Mouse (Mus musculus): ENCODE results near the gene Olfr1166. TPM values are rescaled to one million over a fixed set of nuclear protein-coding genes. Genes with fewer than 3 reads are reported as not detected.
"Not testable (repeated sequence)": the region's sequence is repeated elsewhere in the genome, so short reads cannot be mapped to it uniquely, and the experiment has no call there.

Olfr1166 gene
- not detected in 2 replicates for polyA plus RNA-seq (2011; ENCODE audit: insufficient read length, low read depth, missing spikeins)

DNA sequence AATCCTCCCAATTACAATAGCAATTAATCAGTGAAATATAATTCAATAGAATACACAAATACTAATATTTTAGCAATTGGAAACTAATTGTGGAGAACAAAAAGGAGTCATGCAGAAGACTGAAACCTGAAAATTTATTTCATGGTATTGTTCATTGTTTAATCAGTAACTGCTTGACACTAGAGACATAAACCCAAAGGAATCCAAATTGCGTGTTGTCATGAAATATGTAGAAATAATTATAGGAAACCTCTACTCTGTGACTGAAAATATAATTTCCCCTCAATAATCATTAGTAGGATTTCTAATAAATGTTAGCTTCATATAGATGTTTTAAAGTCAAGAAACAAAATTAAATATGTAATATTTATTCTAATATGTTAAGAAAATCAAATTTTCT, at the start of gene Olfr1166:
Olfr1166 (minus strand) TSS at position 101 of the 400 bp plus-strand sequence.
- H3K27ac ChIP-seq (ENCODE audit: insufficient read depth, low read length): no peak within 1 kb of the TSS
- no peaks in the 10 kb centered on the region for H3K4me1 ChIP-seq (ENCODE audit: control insufficient read depth, insufficient read depth, low read length)
- no peak within 1 kb of the TSS for H3K4me3 ChIP-seq (ENCODE audit: insufficient read depth, low read length)
- no peak for TF ChIP-seq CTCF (IDR thresholded peaks at IDR 0.05; ENCODE audit: borderline replicate concordance, insufficient read depth, low read length)
- TF ChIP-seq POLR2A (IDR thresholded peaks at IDR 0.05; ENCODE audit: low read depth, low read length): no peak

DNA sequence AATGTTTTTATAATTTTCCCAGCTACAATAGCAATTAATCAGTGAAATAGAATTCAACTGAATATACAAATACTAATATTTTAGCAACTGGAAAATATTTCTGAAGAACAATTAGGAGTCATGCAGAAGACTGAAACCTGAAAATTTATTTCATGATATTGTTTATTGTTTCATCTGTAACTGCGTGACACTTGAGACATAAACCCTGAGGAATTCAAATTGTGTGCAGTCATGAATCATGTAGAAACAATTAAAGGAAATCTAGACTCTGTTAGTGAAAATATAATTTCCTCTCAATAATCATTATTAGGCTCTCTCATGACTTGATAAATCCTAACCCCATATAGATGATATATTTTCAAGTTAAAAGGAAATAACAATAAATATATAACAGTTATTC, 27.0 kb upstream of the Olfr1166 start, which contains the start of gene Olfr1167:
Olfr1167 (minus strand) TSS at position 101 of the 400 bp plus-strand sequence.
- not testable (repeated sequence) for H3K27ac ChIP-seq (ENCODE audit: insufficient read depth, low read length); H3K4me1 ChIP-seq (ENCODE audit: control insufficient read depth, insufficient read depth, low read length); H3K4me3 ChIP-seq (ENCODE audit: insufficient read depth, low read length)

DNA sequence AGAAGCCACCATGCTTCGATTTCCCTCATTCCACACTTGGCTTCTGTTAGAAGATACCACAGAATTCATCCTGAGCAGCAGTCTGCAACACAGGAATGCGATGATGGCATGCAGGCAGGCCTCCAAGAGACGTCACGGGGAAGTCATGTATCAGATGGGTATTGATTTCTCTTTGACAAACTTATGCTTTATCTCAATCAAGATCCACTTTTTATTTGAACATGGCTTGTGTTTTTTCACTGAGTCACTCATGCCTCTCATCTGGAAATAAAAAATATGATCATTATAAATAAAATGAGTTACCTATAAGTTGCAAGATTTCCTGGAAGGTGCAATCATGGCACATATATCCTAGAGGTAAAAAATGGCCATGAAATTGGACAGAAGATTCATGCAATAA, 34.2 kb downstream of the Olfr1166 start, which contains the start of gene Olfr1164:
Olfr1164 (minus strand) TSS at position 101 of the 400 bp plus-strand sequence.
- Histone ChIP-seq H3K4me3 (ENCODE audit: insufficient read depth, low read length) (no peak within 1 kb of the TSS), H3K4me1 (ENCODE audit: control insufficient read depth, insufficient read depth, low read length) (no peaks in the 10 kb centered on the region), H3K27ac (ENCODE audit: insufficient read depth, low read length) (no peak within 1 kb of the TSS)
- TF ChIP-seq CTCF (IDR thresholded peaks at IDR 0.05; ENCODE audit: borderline replicate concordance, insufficient read depth, low read length) (no peak), POLR2A (IDR thresholded peaks at IDR 0.05; ENCODE audit: low read depth, low read length) (no peak)

Other genes with a start within 250 kb of the Olfr1166 start
- not detected in 2 replicates for gene Olfr1153, start 233.3 kb downstream of the Olfr1166 start, polyA plus RNA-seq (2011; ENCODE audit: insufficient read length, low read depth, missing spikeins)
- gene Olfr1154, start 223.1 kb downstream of the Olfr1166 start, polyA plus RNA-seq (2011; ENCODE audit: insufficient read length, low read depth, missing spikeins): not detected in 2 replicates
- not detected in 2 replicates for gene Olfr1155, start 183.1 kb downstream of the Olfr1166 start, polyA plus RNA-seq (2011; ENCODE audit: insufficient read length, low read depth, missing spikeins)
- not detected in 2 replicates for gene Olfr1156, start 175.2 kb downstream of the Olfr1166 start, polyA plus RNA-seq (2011; ENCODE audit: insufficient read length, low read depth, missing spikeins)
- gene Olfr1157, start 160.0 kb downstream of the Olfr1166 start, polyA plus RNA-seq (2011; ENCODE audit: insufficient read length, low read depth, missing spikeins): not detected in 2 replicates
- not detected in 2 replicates for gene Olfr74, start 153.6 kb downstream of the Olfr1166 start, polyA plus RNA-seq (2011; ENCODE audit: insufficient read length, low read depth, missing spikeins)
- gene Olfr1158, start 138.2 kb downstream of the Olfr1166 start, polyA plus RNA-seq (2011; ENCODE audit: insufficient read length, low read depth, missing spikeins): not detected in 2 replicates
- not detected in 2 replicates for gene Olfr1160, start 120.0 kb downstream of the Olfr1166 start, polyA plus RNA-seq (2011; ENCODE audit: insufficient read length, low read depth, missing spikeins)
- gene Olfr1161, start 105.5 kb downstream of the Olfr1166 start, polyA plus RNA-seq (2011; ENCODE audit: insufficient read length, low read depth, missing spikeins): not detected in 2 replicates
- not detected in 2 replicates for gene Olfr73, start 90.6 kb downstream of the Olfr1166 start, polyA plus RNA-seq (2011; ENCODE audit: insufficient read length, low read depth, missing spikeins)
- not detected in 2 replicates for gene Olfr1162, start 77.1 kb downstream of the Olfr1166 start, polyA plus RNA-seq (2011; ENCODE audit: insufficient read length, low read depth, missing spikeins)
- not detected in 2 replicates for gene Olfr1163, start 56.4 kb downstream of the Olfr1166 start, polyA plus RNA-seq (2011; ENCODE audit: insufficient read length, low read depth, missing spikeins)
- gene Olfr1164, start 34.3 kb downstream of the Olfr1166 start, polyA plus RNA-seq (2011; ENCODE audit: insufficient read length, low read depth, missing spikeins): not detected in 2 replicates
- not detected in 2 replicates for gene Olfr1167, start 26.9 kb upstream of the Olfr1166 start, polyA plus RNA-seq (2011; ENCODE audit: insufficient read length, low read depth, missing spikeins)
- gene Olfr1168, start 53.6 kb upstream of the Olfr1166 start, polyA plus RNA-seq (2011; ENCODE audit: insufficient read length, low read depth, missing spikeins): not detected in 2 replicates
- gene Olfr1170, start 100.1 kb upstream of the Olfr1166 start, polyA plus RNA-seq (2011; ENCODE audit: insufficient read length, low read depth, missing spikeins): not detected in 2 replicates
- gene Olfr1173, start 151.6 kb upstream of the Olfr1166 start, polyA plus RNA-seq (2011; ENCODE audit: insufficient read length, low read depth, missing spikeins): not detected in 2 replicates
- not detected in 2 replicates for gene Olfr1174-ps, start 186.9 kb upstream of the Olfr1166 start, polyA plus RNA-seq (2011; ENCODE audit: insufficient read length, low read depth, missing spikeins)
- not detected in 2 replicates for gene Olfr1175-ps, start 198.9 kb upstream of the Olfr1166 start, polyA plus RNA-seq (2011; ENCODE audit: insufficient read length, low read depth, missing spikeins)
- gene Olfr1176, start 208.4 kb upstream of the Olfr1166 start, polyA plus RNA-seq (2011; ENCODE audit: insufficient read length, low read depth, missing spikeins): not detected in 2 replicates
- gene Olfr1177-ps, start 218.2 kb upstream of the Olfr1166 start, polyA plus RNA-seq (2011; ENCODE audit: insufficient read length, low read depth, missing spikeins): not detected in 2 replicates

All from embryonic fibroblast, embryonic 13.5 days (primary cell).